Mouse (Mus musculus) spleen, adult 2 months (tissue): ENCODE measurements around the gene Fbxo42.

ENCODE experiments used
- CTCF ChIP-seq: fragments of 200-500 bp; IDR thresholded peaks from 2 replicates; pipeline ENCODE4 v1.5.1; 2011; ENCODE audit warnings: mild to moderate bottlenecking, inconsistent platforms; ENCODE audit not compliant: insufficient read depth, insufficient read length, insufficient replicate concordance; ENCODE audit errors: extremely low read depth
- POLR2A ChIP-seq: fragments of 200-500 bp; IDR thresholded peaks from 2 replicates; pipeline ENCODE4 v1.6.1; 2011; ENCODE audit warnings: low read depth, low read length, inconsistent platforms

DNA sequence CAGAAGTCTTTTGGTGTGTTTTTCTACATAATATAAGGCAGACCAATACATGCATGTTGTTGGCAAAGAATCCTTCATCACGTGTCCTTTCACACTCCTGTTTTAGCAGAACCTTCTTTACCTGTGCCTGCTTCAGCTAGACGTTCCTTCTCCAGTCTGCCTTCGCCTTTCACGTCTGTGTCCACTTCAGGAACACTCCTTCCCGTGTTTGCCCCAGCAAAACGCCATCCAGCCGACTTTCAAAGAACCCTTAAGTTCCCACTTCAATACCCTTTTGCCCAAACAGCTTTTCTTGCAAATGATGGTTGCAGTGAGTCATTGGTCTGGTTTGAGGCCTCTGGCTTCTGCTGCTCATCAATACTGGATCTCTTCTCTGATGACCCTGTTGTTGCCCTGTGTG, 43.6 kb downstream of the Fbxo42 start:
- TF ChIP-seq POLR2A (no peak), CTCF (no peak)
